Mouse (Mus musculus): ENCODE results near the gene Tmem108. TPM values are rescaled to one million over a fixed set of nuclear protein-coding genes. Genes with fewer than 3 reads are reported as not detected.

Gene Tmem108
- polyA plus RNA-seq, 1 experiment from 2014 or later, result 3.3 TPM

GRCm38 (mm10) chr9:103696967-103697366 is 64.7 kb downstream of the Tmem108 start:
- Histone ChIP-seq H3K9ac (ENCODE audit: low read depth, low read length) (no peak overlapping the region), H3K4me2 (replicated peaks; ENCODE audit: low read depth) (no peak overlapping the region), H3K36me3 (ENCODE audit: control insufficient read depth, insufficient read depth) (no peaks in the 10 kb centered on the region), H3K4me3 (ENCODE audit: low read depth, low read length) (no peak overlapping the region), H3K27me3 (replicated peaks; ENCODE audit: control insufficient read depth, insufficient read depth, low read length) (no peaks in the 10 kb centered on the region), H3K9me3 (ENCODE audit: control insufficient read depth) (no peaks in the 10 kb centered on the region), H3K27ac (ENCODE audit: low read depth, low read length) (no peak overlapping the region), H3K4me1 (replicated peaks; ENCODE audit: control insufficient read depth, insufficient read depth, low read length) (no peaks in the 10 kb centered on the region)
- 49% methylated on average over 6 of the region's 6 CpGs for WGBS
- ATAC-seq, result no peak
- TF ChIP-seq CTCF (IDR thresholded peaks at IDR 0.05; ENCODE audit: low read depth), result no peak

GRCm38 (mm10) chr9:103693826-103694225 is 67.8 kb downstream of the Tmem108 start:
- ATAC-seq, result no peak
- H3K9me3 ChIP-seq (ENCODE audit: control insufficient read depth), result no peaks in the 10 kb centered on the region

GRCm38 (mm10) chr9:103692699-103693098 is 68.9 kb downstream of the Tmem108 start:
- no peak for TF ChIP-seq CTCF (IDR thresholded peaks at IDR 0.05; ENCODE audit: low read depth)
- no peak overlapping the region for H3K4me3 ChIP-seq (ENCODE audit: low read depth, low read length)
- no peak for ATAC-seq
- no peaks in the 10 kb centered on the region for H3K27me3 ChIP-seq (replicated peaks; ENCODE audit: control insufficient read depth, insufficient read depth, low read length)
- no peak overlapping the region for H3K27ac ChIP-seq (ENCODE audit: low read depth, low read length)
- H3K9ac ChIP-seq (ENCODE audit: low read depth, low read length), result no peak overlapping the region
- H3K9me3 ChIP-seq (ENCODE audit: control insufficient read depth), result no peaks in the 10 kb centered on the region
- H3K4me2 ChIP-seq (replicated peaks; ENCODE audit: low read depth), result no peak overlapping the region
- no peaks in the 10 kb centered on the region for H3K4me1 ChIP-seq (replicated peaks; ENCODE audit: control insufficient read depth, insufficient read depth, low read length)
- 60% methylated on average over 4 of the region's 4 CpGs for WGBS
- H3K36me3 ChIP-seq (ENCODE audit: control insufficient read depth, insufficient read depth), result no peaks in the 10 kb centered on the region

More at GRCm38 (mm10) chr9:103693826-103694225, 67.8 kb downstream of the Tmem108 start:
- no peak overlapping the region for H3K9ac ChIP-seq (ENCODE audit: low read depth, low read length)
- no peaks in the 10 kb centered on the region for H3K27me3 ChIP-seq (replicated peaks; ENCODE audit: control insufficient read depth, insufficient read depth, low read length)
- H3K27ac ChIP-seq (ENCODE audit: low read depth, low read length), result no peak overlapping the region
- no peak for TF ChIP-seq CTCF (IDR thresholded peaks at IDR 0.05; ENCODE audit: low read depth)
- H3K4me1 ChIP-seq (replicated peaks; ENCODE audit: control insufficient read depth, insufficient read depth, low read length), result no peaks in the 10 kb centered on the region
- H3K36me3 ChIP-seq (ENCODE audit: control insufficient read depth, insufficient read depth), result no peaks in the 10 kb centered on the region
- no peak overlapping the region for H3K4me3 ChIP-seq (ENCODE audit: low read depth, low read length)
- H3K4me2 ChIP-seq (replicated peaks; ENCODE audit: low read depth), result no peak overlapping the region

GRCm38 (mm10) chr9:103691847-103692246 is 69.8 kb downstream of the Tmem108 start:
- no peak overlapping the region for H3K4me2 ChIP-seq (replicated peaks; ENCODE audit: low read depth)
- no peak overlapping the region for H3K27ac ChIP-seq (ENCODE audit: low read depth, low read length)
- H3K4me3 ChIP-seq (ENCODE audit: low read depth, low read length), result no peak overlapping the region
- H3K9ac ChIP-seq (ENCODE audit: low read depth, low read length), result no peak overlapping the region
- no peaks in the 10 kb centered on the region for H3K27me3 ChIP-seq (replicated peaks; ENCODE audit: control insufficient read depth, insufficient read depth, low read length)
- no peaks in the 10 kb centered on the region for H3K9me3 ChIP-seq (ENCODE audit: control insufficient read depth)
- H3K4me1 ChIP-seq (replicated peaks; ENCODE audit: control insufficient read depth, insufficient read depth, low read length), result no peaks in the 10 kb centered on the region
- TF ChIP-seq CTCF (IDR thresholded peaks at IDR 0.05; ENCODE audit: low read depth), result no peak
- ATAC-seq, result no peak
- 91% methylated on average over 9 of the region's 9 CpGs for WGBS
- H3K36me3 ChIP-seq (ENCODE audit: control insufficient read depth, insufficient read depth), result no peaks in the 10 kb centered on the region

- no peaks in the 10 kb centered on the region for H3K9me3 ChIP-seq (ENCODE audit: control insufficient read depth)
- H3K4me2 ChIP-seq (replicated peaks; ENCODE audit: low read depth), result no peak overlapping the region
- H3K36me3 ChIP-seq (ENCODE audit: control insufficient read depth, insufficient read depth), result no peaks in the 10 kb centered on the region
- H3K4me1 ChIP-seq (replicated peaks; ENCODE audit: control insufficient read depth, insufficient read depth, low read length), result no peaks in the 10 kb centered on the region
- no peaks in the 10 kb centered on the region for H3K27me3 ChIP-seq (replicated peaks; ENCODE audit: control insufficient read depth, insufficient read depth, low read length)
- no peak overlapping the region for H3K4me3 ChIP-seq (ENCODE audit: low read depth, low read length)
- 64% methylated on average over 3 of the region's 3 CpGs for WGBS
- no peak overlapping the region for H3K9ac ChIP-seq (ENCODE audit: low read depth, low read length)
- H3K27ac ChIP-seq (ENCODE audit: low read depth, low read length), result no peak overlapping the region
- TF ChIP-seq CTCF (IDR thresholded peaks at IDR 0.05; ENCODE audit: low read depth), result no peak
- ATAC-seq, result no peak
Measured at GRCm38 (mm10) chr9:103690446-103690845, 71.2 kb downstream of the Tmem108 start.

- WGBS, result 69% methylated on average over 7 of the region's 7 CpGs
Measured at GRCm38 (mm10) chr9:103689697-103690096, 71.9 kb downstream of the Tmem108 start.

GRCm38 (mm10) chr9:103689006-103689405 is 72.6 kb downstream of the Tmem108 start:
- Histone ChIP-seq H3K9ac (ENCODE audit: low read depth, low read length) (no peak overlapping the region), H3K27me3 (replicated peaks; ENCODE audit: control insufficient read depth, insufficient read depth, low read length) (no peaks in the 10 kb centered on the region), H3K9me3 (ENCODE audit: control insufficient read depth) (no peaks in the 10 kb centered on the region), H3K27ac (ENCODE audit: low read depth, low read length) (no peak overlapping the region), H3K4me1 (replicated peaks; ENCODE audit: control insufficient read depth, insufficient read depth, low read length) (no peaks in the 10 kb centered on the region), H3K36me3 (ENCODE audit: control insufficient read depth, insufficient read depth) (no peaks in the 10 kb centered on the region), H3K4me2 (replicated peaks; ENCODE audit: low read depth) (no peak overlapping the region), H3K4me3 (ENCODE audit: low read depth, low read length) (no peak overlapping the region)
- no peak for TF ChIP-seq CTCF (IDR thresholded peaks at IDR 0.05; ENCODE audit: low read depth)
- no peak for ATAC-seq
- WGBS, result 82% methylated on average over 10 of the region's 10 CpGs

More at GRCm38 (mm10) chr9:103689697-103690096, 71.9 kb downstream of the Tmem108 start:
- no peak for ATAC-seq
- H3K9me3 ChIP-seq (ENCODE audit: control insufficient read depth), result no peaks in the 10 kb centered on the region
- H3K9ac ChIP-seq (ENCODE audit: low read depth, low read length), result no peak overlapping the region
- no peak for TF ChIP-seq CTCF (IDR thresholded peaks at IDR 0.05; ENCODE audit: low read depth)
- no peaks in the 10 kb centered on the region for H3K27me3 ChIP-seq (replicated peaks; ENCODE audit: control insufficient read depth, insufficient read depth, low read length)
- H3K27ac ChIP-seq (ENCODE audit: low read depth, low read length), result no peak overlapping the region
- H3K4me2 ChIP-seq (replicated peaks; ENCODE audit: low read depth), result no peak overlapping the region
- no peak overlapping the region for H3K4me3 ChIP-seq (ENCODE audit: low read depth, low read length)
- H3K4me1 ChIP-seq (replicated peaks; ENCODE audit: control insufficient read depth, insufficient read depth, low read length), result no peaks in the 10 kb centered on the region
- H3K36me3 ChIP-seq (ENCODE audit: control insufficient read depth, insufficient read depth), result no peaks in the 10 kb centered on the region
